Mouse (Mus musculus) CD4-positive, CD25-positive, alpha-beta regulatory T cell, adult 4 months (primary cell): ENCODE results near the gene Ptpn13. TPM values are rescaled to one million over a fixed set of nuclear protein-coding genes. Genes with fewer than 3 reads are reported as not detected.

Source experiments
- ATAC-seq: one replicate; pipeline ENCODE4 v1.8.0; 2017
- polyA plus RNA-seq, 2 experiments: library from polyadenylated mRNA; unstranded; fragments of 100-300 nt; shearing (Covaris generic); gene quantifications; one replicate each; pipeline ENCODE4 v1.2.1; 2017

Ptpn13 gene
- polyA plus RNA-seq, 2 experiments from 2014 or later = 22.5 to 26.9 TPM

GRCm38 (mm10) chr5:103458959-103459675, 34.1 kb downstream of the Ptpn13 start:
- no peak for ATAC-seq

- ATAC-seq = no peak
These were observed 35.9 kb downstream of the Ptpn13 start for GRCm38 (mm10) chr5:103460903-103461302.

GRCm38 (mm10) chr5:103463661-103464219, 38.7 kb downstream of the Ptpn13 start:
- ATAC-seq = no peak

GRCm38 (mm10) chr5:103464329-103464728, 39.3 kb downstream of the Ptpn13 start:
- no peak for ATAC-seq

GRCm38 (mm10) chr5:103464771-103465170, 39.8 kb downstream of the Ptpn13 start:
- ATAC-seq = no peak

GRCm38 (mm10) chr5:103472670-103473069, 47.7 kb downstream of the Ptpn13 start:
- ATAC-seq = peak; percentile 91

GRCm38 (mm10) chr5:103473467-103474096, 48.6 kb downstream of the Ptpn13 start:
- no peak for ATAC-seq

- ATAC-seq = no peak
These were observed 49.3 kb downstream of the Ptpn13 start for GRCm38 (mm10) chr5:103474259-103474658.

GRCm38 (mm10) chr5:103475503-103475902, 50.5 kb downstream of the Ptpn13 start:
- ATAC-seq = no peak

GRCm38 (mm10) chr5:103479503-103479902, 54.5 kb downstream of the Ptpn13 start:
- ATAC-seq = no peak

- no peak for ATAC-seq
These were observed 56.2 kb downstream of the Ptpn13 start for GRCm38 (mm10) chr5:103481222-103481621.

- ATAC-seq = no peak
These were observed 62.0 kb downstream of the Ptpn13 start for GRCm38 (mm10) chr5:103487001-103487400.

GRCm38 (mm10) chr5:103490964-103491363, 66.0 kb downstream of the Ptpn13 start:
- ATAC-seq = no peak

- ATAC-seq = no peak
These were observed 66.8 kb downstream of the Ptpn13 start for GRCm38 (mm10) chr5:103491788-103492187.

- no peak for ATAC-seq
These were observed 72.1 kb downstream of the Ptpn13 start for GRCm38 (mm10) chr5:103497061-103497460.

- no peak for ATAC-seq
These were observed 72.5 kb downstream of the Ptpn13 start for GRCm38 (mm10) chr5:103497480-103497879.

GRCm38 (mm10) chr5:103499305-103499704, 74.3 kb downstream of the Ptpn13 start:
- ATAC-seq = no peak

- peak; percentile 95 for ATAC-seq
These were observed 76.1 kb downstream of the Ptpn13 start for GRCm38 (mm10) chr5:103501076-103501475.

- ATAC-seq = no peak
These were observed 76.8 kb downstream of the Ptpn13 start for GRCm38 (mm10) chr5:103501839-103502238.

GRCm38 (mm10) chr5:103513162-103513561, 88.2 kb downstream of the Ptpn13 start:
- peak; percentile 53 for ATAC-seq

GRCm38 (mm10) chr5:103514441-103514840, 89.4 kb downstream of the Ptpn13 start:
- ATAC-seq = no peak

- ATAC-seq = no peak
These were observed 90.9 kb downstream of the Ptpn13 start for GRCm38 (mm10) chr5:103515876-103516275.

- peak; percentile 23 for ATAC-seq
These were observed 91.6 kb downstream of the Ptpn13 start for GRCm38 (mm10) chr5:103516555-103516954.

- ATAC-seq = no peak
These were observed 92.6 kb downstream of the Ptpn13 start for GRCm38 (mm10) chr5:103517641-103518040.
